Mouse (Mus musculus) layer of hippocampus, adult 9-11 months (tissue): Measurements from ENCODE around the gene Atg7.

Experiments
- DNase-seq: peaks from one replicate; pipeline ENCODE4 v3.0.0; 2022

The Atg7 gene

DNA sequence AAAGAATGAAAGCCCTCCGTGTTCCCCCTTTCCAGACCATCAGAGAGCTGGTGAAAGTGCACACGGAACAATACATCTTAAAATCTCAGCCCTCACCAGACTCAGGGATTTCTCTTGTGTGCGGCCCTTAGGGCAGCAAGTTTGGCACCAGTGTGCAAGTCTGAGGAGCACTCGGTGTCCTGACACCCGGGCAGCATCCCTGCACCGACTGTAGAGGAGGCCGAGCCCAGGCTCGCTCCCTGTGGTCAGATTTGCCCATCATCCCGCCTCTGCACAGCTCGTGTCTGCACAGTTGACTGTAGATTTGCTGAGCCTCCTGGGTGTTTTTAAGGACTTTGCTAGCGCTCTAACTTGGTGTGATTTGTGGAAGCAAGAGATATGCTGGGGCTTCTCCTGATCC is 94.3 kb downstream of the Atg7 start:
- DNase-seq: no peak

GRCm38 (mm10) chr6:114737931-114738759 is 95.2 kb downstream of the Atg7 start:
- DNase-seq: no peak

- no peak for DNase-seq
These were observed 95.8 kb downstream of the Atg7 start for GRCm38 (mm10) chr6:114738760-114739112.

DNA sequence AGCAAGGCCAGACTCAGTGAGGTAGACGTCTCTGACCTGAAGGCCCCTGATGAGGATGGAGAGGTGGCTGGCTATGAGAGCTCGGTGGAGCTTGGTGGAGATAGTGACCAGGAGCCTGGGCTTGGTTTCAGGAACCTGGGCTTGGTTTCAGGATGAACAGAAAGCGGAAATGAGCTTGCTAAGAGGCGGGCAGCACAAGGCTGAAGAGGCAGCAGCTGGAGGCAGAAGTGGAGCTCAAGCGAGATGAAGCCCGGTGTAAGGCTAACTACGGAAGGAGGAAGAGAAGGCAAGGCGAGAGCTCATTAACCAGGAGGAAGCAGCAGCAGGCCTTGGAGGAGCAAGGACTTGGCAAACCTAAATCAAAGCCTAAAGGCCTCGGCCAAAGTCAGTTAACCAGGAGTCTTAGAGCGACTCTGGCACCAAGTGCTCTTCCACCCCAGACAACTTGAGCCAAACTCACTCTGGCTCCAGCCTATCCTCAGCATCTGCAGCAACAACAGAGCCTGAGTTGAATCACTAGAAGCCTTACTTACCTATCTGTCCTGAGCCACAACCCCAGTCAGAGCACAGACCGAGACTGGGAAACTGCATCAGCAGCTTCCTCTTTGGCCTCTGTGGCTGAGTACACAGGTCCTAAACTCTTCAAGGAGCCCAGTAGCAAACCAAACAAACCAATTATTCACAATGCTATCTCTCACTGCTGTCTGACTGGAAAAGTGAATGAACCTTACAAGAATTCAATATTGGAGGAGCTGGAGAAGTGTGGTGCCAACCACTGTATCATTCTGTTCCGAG is 99.5 kb downstream of the Atg7 start:
- DNase-seq: peak; percentile 63

GRCm38 (mm10) chr6:114743126-114743525 is 100.2 kb downstream of the Atg7 start:
- DNase-seq: no peak

- no peak for DNase-seq
These were observed 100.9 kb downstream of the Atg7 start for GRCm38 (mm10) chr6:114743845-114744244.

DNA sequence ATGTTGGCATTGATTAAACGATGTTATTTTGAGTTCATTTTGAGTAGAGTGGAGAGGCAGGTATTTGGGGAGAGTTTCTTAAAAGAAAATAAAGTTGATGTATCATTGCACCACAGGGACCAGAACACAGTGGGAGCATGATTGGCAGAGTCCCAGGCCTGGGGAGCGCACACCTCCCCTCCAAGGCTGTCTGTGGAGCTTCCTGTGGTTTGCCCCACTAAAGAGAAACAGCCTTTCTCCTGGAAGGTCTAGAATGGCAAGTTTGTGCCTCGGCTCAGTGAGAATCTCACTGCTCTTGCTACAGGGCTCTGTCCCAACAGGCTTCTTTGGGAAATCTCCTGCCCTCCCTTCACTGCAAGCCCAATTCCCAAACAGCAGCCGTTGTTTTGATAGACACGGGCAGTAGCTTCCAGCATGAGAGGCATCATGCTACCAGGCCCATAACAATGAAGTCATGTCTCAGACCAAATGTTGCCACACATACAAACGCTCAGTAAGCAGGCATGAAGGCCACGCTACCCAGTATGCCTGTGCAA is 103.6 kb downstream of the Atg7 start:
- DNase-seq: no peak

GRCm38 (mm10) chr6:114748419-114748818 is 105.5 kb downstream of the Atg7 start:
- no peak for DNase-seq

GRCm38 (mm10) chr6:114748882-114749281 is 106.0 kb downstream of the Atg7 start:
- DNase-seq: no peak

- DNase-seq: no peak
These were observed 115.9 kb downstream of the Atg7 start for GRCm38 (mm10) chr6:114758795-114759194.

DNA sequence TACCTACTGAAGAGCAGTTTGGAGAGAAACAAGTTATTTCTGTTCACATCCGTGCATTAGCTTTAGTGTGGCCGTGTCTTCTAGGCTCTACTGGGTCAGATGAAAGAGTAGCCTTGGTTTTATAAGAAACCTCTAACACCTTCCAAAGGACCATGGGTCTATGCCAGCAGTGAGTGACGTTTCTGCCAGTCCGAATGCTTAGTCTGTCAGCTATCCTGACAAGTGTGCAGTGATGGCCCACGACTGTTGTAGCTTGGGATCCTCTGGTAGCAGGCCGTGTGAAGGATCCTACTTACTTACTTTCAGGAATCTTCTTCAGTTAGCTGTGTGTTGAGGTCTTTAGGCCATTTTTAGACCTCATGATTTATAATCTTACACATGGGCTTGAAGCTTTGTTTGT is 123.4 kb downstream of the Atg7 start:
- no peak for DNase-seq

DNA sequence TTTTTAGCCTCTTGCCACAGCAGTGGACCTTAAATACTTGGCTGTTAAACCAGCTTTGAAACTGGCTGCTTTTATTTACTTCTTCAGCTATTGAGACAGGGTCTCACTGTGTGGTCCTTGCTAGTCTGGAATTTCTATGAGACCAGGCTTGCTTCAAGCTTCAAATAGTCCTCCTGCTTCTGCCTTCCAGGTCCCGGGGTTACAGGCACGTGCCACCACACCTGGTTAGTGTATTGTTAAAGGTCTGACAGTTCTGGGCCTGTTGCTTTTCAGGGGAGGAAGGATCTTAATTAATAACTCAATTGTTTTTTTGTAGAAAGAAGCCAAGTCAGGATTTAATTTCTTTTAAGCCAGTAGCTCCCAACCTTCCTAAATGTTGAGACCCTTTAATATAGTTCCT is 124.8 kb downstream of the Atg7 start:
- DNase-seq: no peak

GRCm38 (mm10) chr6:114770337-114770736 is 127.4 kb downstream of the Atg7 start:
- no peak for DNase-seq

GRCm38 (mm10) chr6:114771502-114771901 is 128.6 kb downstream of the Atg7 start:
- DNase-seq: no peak

DNA sequence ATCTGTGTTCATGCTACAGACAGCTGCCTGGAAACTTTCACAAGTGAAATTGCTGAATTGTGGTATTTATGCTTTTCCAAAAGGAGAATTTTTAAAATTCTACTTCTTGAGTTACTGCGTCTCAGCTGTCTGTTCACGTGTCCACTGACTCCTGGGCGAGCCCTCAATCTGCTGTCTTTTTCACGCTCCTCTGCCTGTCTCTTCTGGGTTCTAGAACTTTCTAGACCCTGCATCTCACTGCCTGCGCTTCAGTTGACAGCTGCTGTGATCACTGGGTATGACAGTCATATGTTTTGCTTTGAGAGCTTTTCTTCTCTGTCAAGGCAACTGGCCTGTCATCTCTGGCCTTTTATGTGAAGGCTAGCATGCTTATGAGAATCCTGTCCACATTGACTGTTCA is 132.3 kb downstream of the Atg7 start:
- no peak for DNase-seq

GRCm38 (mm10) chr6:114777872-114778271 is 135.0 kb downstream of the Atg7 start:
- DNase-seq: no peak

GRCm38 (mm10) chr6:114778650-114779049 is 135.8 kb downstream of the Atg7 start:
- no peak for DNase-seq

- no peak for DNase-seq
These were observed 137.7 kb downstream of the Atg7 start for GRCm38 (mm10) chr6:114780583-114780982.

- DNase-seq: peak; percentile 34
These were observed 138.7 kb downstream of the Atg7 start for GRCm38 (mm10) chr6:114781415-114782240.

GRCm38 (mm10) chr6:114782486-114782885 is 139.6 kb downstream of the Atg7 start:
- DNase-seq: no peak

DNA sequence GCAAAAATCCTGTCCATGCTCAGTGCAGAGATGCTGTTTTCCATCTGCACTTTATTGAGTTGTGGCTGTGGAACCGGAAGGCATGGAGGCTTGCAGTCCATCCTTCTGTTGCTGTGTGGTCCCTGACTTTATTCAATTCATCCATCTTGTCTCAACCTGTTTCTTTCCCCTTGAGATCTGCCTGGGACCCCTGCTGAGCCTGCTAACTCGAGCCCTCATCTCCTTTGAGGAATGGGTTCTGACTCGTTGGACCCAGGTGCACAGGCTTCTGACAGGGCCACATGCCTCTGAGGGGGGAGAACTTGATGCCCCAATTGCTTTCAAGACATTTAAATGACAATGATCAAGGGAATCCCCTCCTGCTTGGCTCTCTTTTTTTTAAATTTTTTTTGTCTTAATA is 143.6 kb downstream of the Atg7 start:
- DNase-seq: no peak

- no peak for DNase-seq
These were observed 144.7 kb downstream of the Atg7 start for GRCm38 (mm10) chr6:114787606-114788005.

GRCm38 (mm10) chr6:114788663-114789062 is 145.8 kb downstream of the Atg7 start:
- DNase-seq: no peak
